Mouse (Mus musculus) hindbrain, embryonic 10.5 days (tissue): Measurements from ENCODE around the gene Tmbim6. TPM values are rescaled to one million over a fixed set of nuclear protein-coding genes. Genes with fewer than 3 reads are reported as not detected.

Experiments
- DNase-seq: peaks from one replicate; pipeline ENCODE4 v3.0.0-alpha.2; 2017; ENCODE audit warnings: low spot score
- H3K27ac ChIP-seq: fragments of 300-500 bp; sonication (generic); 2 replicates; pipeline ENCODE4 v1.5.1; 2016; ENCODE audit warnings: mild to moderate bottlenecking, moderate library complexity
- H3K27me3 ChIP-seq: fragments of 300-500 bp; sonication (generic); 2 replicates; pipeline ENCODE4 v1.6.1; 2016; ENCODE audit warnings: mild to moderate bottlenecking; ENCODE audit not compliant: poor library complexity, insufficient read depth, severe bottlenecking
- H3K36me3 ChIP-seq: fragments of 300-500 bp; sonication (generic); 2 replicates; pipeline ENCODE4 v1.6.1; 2016; ENCODE audit warnings: mild to moderate bottlenecking, moderate library complexity
- H3K4me1 ChIP-seq: fragments of 300-500 bp; sonication (generic); replicated peaks from 2 replicates; pipeline ENCODE4 v1.6.1; 2016; ENCODE audit warnings: mild to moderate bottlenecking
- H3K4me3 ChIP-seq: fragments of 300-500 bp; sonication (generic); 2 replicates; pipeline ENCODE4 v1.5.1; 2016; ENCODE audit warnings: mild to moderate bottlenecking, moderate library complexity
- H3K9me3 ChIP-seq: fragments of 300-500 bp; sonication (generic); 2 replicates; pipeline ENCODE4 v1.6.1; 2016; ENCODE audit warnings: mild to moderate bottlenecking, moderate library complexity
- WGBS: fragments of 180-500 bp; shearing (Covaris S2); methylation state at CpG from one replicate; pipeline ENCODE4 v1.1.7; 2016; 5-methylcytosine and 5-hydroxymethylcytosine counted together
- polyA plus RNA-seq: library from polyadenylated mRNA; unstranded; fragments of >200 nt; fragmentation: Nextera tagmentation; extraction: Ambion mirVana; gene quantifications from 2 replicates; pipeline ENCODE4 v1.2.1, GENCODE M21; 2016

Tmbim6 gene
- polyA plus RNA-seq, 1 experiment from 2014 or later = 284 TPM

GRCm38 (mm10) chr15:99408845-99409244, 16.2 kb downstream of the Tmbim6 start:
- no peaks in the 10 kb centered on the region for H3K9me3 ChIP-seq
- H3K27ac ChIP-seq = no peak overlapping the region
- WGBS = 92% methylated on average over 9 of the region's 9 CpGs
- H3K27me3 ChIP-seq = no peaks in the 10 kb centered on the region
- no peak for DNase-seq
- peaks cover 68% of the 10 kb centered on the region for H3K36me3 ChIP-seq
- no peak overlapping the region for H3K4me3 ChIP-seq
- H3K4me1 ChIP-seq = no peaks in the 10 kb centered on the region

- no peak overlapping the region for H3K4me3 ChIP-seq
- WGBS = 64% methylated on average over 14 of the region's 14 CpGs
- H3K36me3 ChIP-seq = peaks cover 39% of the 10 kb centered on the region
- peaks cover 3% of the 10 kb centered on the region; the same call in 1 of the 2 replicates for H3K4me1 ChIP-seq
- no peaks in the 10 kb centered on the region for H3K27me3 ChIP-seq
- H3K9me3 ChIP-seq = no peaks in the 10 kb centered on the region
- DNase-seq = no peak
- no peak overlapping the region for H3K27ac ChIP-seq
These were observed 19.1 kb downstream of the Tmbim6 start for GRCm38 (mm10) chr15:99411747-99412146.

GRCm38 (mm10) chr15:99415793-99416192, 23.1 kb downstream of the Tmbim6 start:
- Histone ChIP-seq H3K9me3 (no peaks in the 10 kb centered on the region), H3K27ac (no peak overlapping the region), H3K36me3 (no peaks in the 10 kb centered on the region), H3K27me3 (no peaks in the 10 kb centered on the region), H3K4me1 (peaks cover 22% of the 10 kb centered on the region), H3K4me3 (no peak overlapping the region)
- DNase-seq = peak; percentile 42
- 21% methylated on average over 2 of the region's 2 CpGs for WGBS

GRCm38 (mm10) chr15:99416348-99416882, 23.7 kb downstream of the Tmbim6 start:
- no peaks in the 10 kb centered on the region for H3K9me3 ChIP-seq
- peaks cover 29% of the 10 kb centered on the region for H3K4me1 ChIP-seq
- H3K27ac ChIP-seq = peak overlapping the region; percentile 77; the same call in 1 of the 2 replicates
- H3K36me3 ChIP-seq = peaks cover 3% of the 10 kb centered on the region
- no peaks in the 10 kb centered on the region for H3K27me3 ChIP-seq
- WGBS = 22% methylated on average over 13 of the region's 13 CpGs
- H3K4me3 ChIP-seq = no peak overlapping the region
- peak; percentile 73 for DNase-seq

GRCm38 (mm10) chr15:99416957-99417356, 24.3 kb downstream of the Tmbim6 start:
- no peak overlapping the region for H3K4me3 ChIP-seq
- H3K4me1 ChIP-seq = peaks cover 34% of the 10 kb centered on the region
- H3K9me3 ChIP-seq = no peaks in the 10 kb centered on the region
- H3K27me3 ChIP-seq = no peaks in the 10 kb centered on the region
- no peak for DNase-seq
- H3K27ac ChIP-seq = peak overlapping the region; percentile 77
- peaks cover 8% of the 10 kb centered on the region for H3K36me3 ChIP-seq
- WGBS = 34% methylated on average over 4 of the region's 4 CpGs

- 53% methylated on average over 17 of the region's 17 CpGs for WGBS
- H3K27me3 ChIP-seq = no peaks in the 10 kb centered on the region
- peaks cover 16% of the 10 kb centered on the region for H3K36me3 ChIP-seq
- peaks cover 37% of the 10 kb centered on the region for H3K4me1 ChIP-seq
- H3K4me3 ChIP-seq = no peak overlapping the region
- no peaks in the 10 kb centered on the region for H3K9me3 ChIP-seq
- peak overlapping the region; percentile 40 for H3K27ac ChIP-seq
- no peak for DNase-seq
These were observed 25.1 kb downstream of the Tmbim6 start for GRCm38 (mm10) chr15:99417692-99418271.

GRCm38 (mm10) chr15:99420101-99420500, 27.4 kb downstream of the Tmbim6 start:
- Histone ChIP-seq H3K4me1 (peaks cover 46% of the 10 kb centered on the region), H3K27ac (peak overlapping the region; percentile 90), H3K27me3 (no peaks in the 10 kb centered on the region), H3K9me3 (no peaks in the 10 kb centered on the region), H3K4me3 (peak overlapping the region; percentile 37; the same call in 1 of the 2 replicates), H3K36me3 (peaks cover 40% of the 10 kb centered on the region)
- DNase-seq = no peak
- 39% methylated on average over 5 of the region's 5 CpGs for WGBS

GRCm38 (mm10) chr15:99420521-99421014, 27.9 kb downstream of the Tmbim6 start:
- DNase-seq = peak; percentile 85
- Histone ChIP-seq H3K36me3 (peaks cover 44% of the 10 kb centered on the region), H3K4me3 (peak overlapping the region; percentile 37), H3K27me3 (no peaks in the 10 kb centered on the region), H3K4me1 (peaks cover 46% of the 10 kb centered on the region), H3K27ac (peak overlapping the region; percentile 90), H3K9me3 (no peaks in the 10 kb centered on the region)
- WGBS = 4% methylated on average over 12 of the region's 12 CpGs

GRCm38 (mm10) chr15:99421152-99421551, 28.5 kb downstream of the Tmbim6 start:
- no peak for DNase-seq
- Histone ChIP-seq H3K27ac (peak overlapping the region; percentile 90), H3K4me3 (no peak overlapping the region), H3K9me3 (no peaks in the 10 kb centered on the region), H3K4me1 (peaks cover 46% of the 10 kb centered on the region), H3K27me3 (no peaks in the 10 kb centered on the region), H3K36me3 (peaks cover 50% of the 10 kb centered on the region)
- 77% methylated on average over 9 of the region's 9 CpGs for WGBS

GRCm38 (mm10) chr15:99421676-99422075, 29.0 kb downstream of the Tmbim6 start:
- Histone ChIP-seq H3K9me3 (no peaks in the 10 kb centered on the region), H3K27ac (peak overlapping the region; percentile 90), H3K36me3 (peaks cover 55% of the 10 kb centered on the region), H3K27me3 (no peaks in the 10 kb centered on the region), H3K4me3 (no peak overlapping the region), H3K4me1 (peaks cover 43% of the 10 kb centered on the region)
- DNase-seq = no peak
- 89% methylated on average over 8 of the region's 8 CpGs for WGBS

- peaks cover 42% of the 10 kb centered on the region for H3K4me1 ChIP-seq
- H3K9me3 ChIP-seq = no peaks in the 10 kb centered on the region
- 91% methylated on average over 23 of the region's 23 CpGs for WGBS
- no peak for DNase-seq
- peak overlapping the region; percentile 90 for H3K27ac ChIP-seq
- H3K4me3 ChIP-seq = no peak overlapping the region
- peaks cover 64% of the 10 kb centered on the region for H3K36me3 ChIP-seq
- H3K27me3 ChIP-seq = no peaks in the 10 kb centered on the region
These were observed 29.9 kb downstream of the Tmbim6 start for GRCm38 (mm10) chr15:99422551-99422950.

GRCm38 (mm10) chr15:99423131-99423530, 30.4 kb downstream of the Tmbim6 start:
- Histone ChIP-seq H3K27me3 (no peaks in the 10 kb centered on the region), H3K36me3 (peaks cover 70% of the 10 kb centered on the region), H3K4me3 (no peak overlapping the region), H3K4me1 (peaks cover 37% of the 10 kb centered on the region), H3K27ac (peak overlapping the region; percentile 4; the same call in 1 of the 2 replicates), H3K9me3 (no peaks in the 10 kb centered on the region)
- 94% methylated on average over 10 of the region's 10 CpGs for WGBS
- no peak for DNase-seq

GRCm38 (mm10) chr15:99423884-99424283, 31.2 kb downstream of the Tmbim6 start:
- 96% methylated on average over 9 of the region's 9 CpGs for WGBS
- no peak for DNase-seq
- H3K4me3 ChIP-seq = no peak overlapping the region
- H3K4me1 ChIP-seq = peaks cover 37% of the 10 kb centered on the region
- peak overlapping the region; percentile 51 for H3K27ac ChIP-seq
- no peaks in the 10 kb centered on the region for H3K9me3 ChIP-seq
- no peaks in the 10 kb centered on the region for H3K27me3 ChIP-seq
- peaks cover 76% of the 10 kb centered on the region for H3K36me3 ChIP-seq
